Mouse (Mus musculus) spleen, adult 2 months (tissue): ENCODE results near the gene Adra2b. TPM values are rescaled to one million over a fixed set of nuclear protein-coding genes. Genes with fewer than 3 reads are reported as not detected.

Experiments used
- DNase-seq, 2 experiments: peaks; one replicate each; pipeline versions ENCODE4 v3.0.0 to v3.0.0-alpha.2; 2012 to 2021; ENCODE audit warnings: low spot score in 2 of 2, low read depth in 1 of 2
- H3K27ac ChIP-seq: fragments of 200-500 bp; 2 replicates; pipeline ENCODE4 v1.5.1; 2012; ENCODE audit warnings: low read length, inconsistent platforms; ENCODE audit not compliant: insufficient read depth
- H3K27me3 ChIP-seq: fragments of 200-500 bp; 2 replicates; pipeline ENCODE4 v1.6.1; 2012; ENCODE audit warnings: mild to moderate bottlenecking, moderate library complexity, low read length, inconsistent platforms; ENCODE audit not compliant: control insufficient read depth, insufficient read depth
- H3K36me3 ChIP-seq: fragments of 200-500 bp; 2 replicates; pipeline ENCODE4 v1.6.1; 2012; ENCODE audit warnings: mild to moderate bottlenecking, low read length, inconsistent platforms; ENCODE audit not compliant: control insufficient read depth, insufficient read depth
- H3K4me1 ChIP-seq: fragments of 200-500 bp; 2 replicates; pipeline ENCODE4 v1.6.1; 2011; ENCODE audit warnings: inconsistent platforms; ENCODE audit not compliant: control insufficient read depth, insufficient read depth, insufficient read length
- H3K4me3 ChIP-seq: fragments of 200-500 bp; 2 replicates; pipeline ENCODE4 v1.5.1; 2011; ENCODE audit warnings: mild to moderate bottlenecking, inconsistent platforms; ENCODE audit not compliant: insufficient read depth, insufficient read length; ENCODE audit errors: extremely low read depth
- CTCF ChIP-seq: fragments of 200-500 bp; IDR thresholded peaks from 2 replicates; pipeline ENCODE4 v1.5.1; 2011; ENCODE audit warnings: mild to moderate bottlenecking, inconsistent platforms; ENCODE audit not compliant: insufficient read depth, insufficient read length, insufficient replicate concordance; ENCODE audit errors: extremely low read depth
- POLR2A ChIP-seq: fragments of 200-500 bp; IDR thresholded peaks from 2 replicates; pipeline ENCODE4 v1.6.1; 2011; ENCODE audit warnings: low read depth, low read length, inconsistent platforms
- WGBS: fragments of 180-500 bp; shearing (Covaris S2); methylation state at CpG from one replicate; pipeline ENCODE4 v1.1.7; 2018; 5-methylcytosine and 5-hydroxymethylcytosine counted together
- polyA plus RNA-seq: library from polyadenylated mRNA; depleted of rRNA; stranded (reverse); fragments of >200 nt; gene quantifications from 2 replicates; pipeline ENCODE4 v1.2.3, GENCODE M21; 2012

Adra2b gene
- polyA plus RNA-seq, 1 experiment, result 1.3 TPM

DNA sequence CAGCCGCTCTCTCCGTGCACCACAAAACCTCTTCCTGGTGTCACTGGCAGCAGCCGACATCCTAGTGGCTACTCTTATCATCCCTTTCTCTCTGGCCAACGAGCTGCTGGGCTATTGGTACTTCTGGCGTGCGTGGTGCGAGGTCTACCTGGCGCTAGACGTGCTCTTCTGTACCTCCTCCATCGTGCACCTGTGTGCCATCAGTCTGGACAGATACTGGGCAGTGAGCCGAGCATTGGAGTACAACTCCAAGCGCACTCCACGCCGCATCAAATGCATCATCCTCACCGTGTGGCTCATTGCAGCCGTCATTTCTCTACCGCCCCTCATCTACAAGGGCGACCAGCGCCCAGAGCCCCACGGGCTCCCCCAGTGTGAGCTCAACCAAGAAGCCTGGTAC lies 688 bp downstream of the Adra2b start:
- H3K27ac ChIP-seq, result no peak overlapping the region
- 15% methylated on average over 20 of the region's 20 CpGs for WGBS
- no peaks in the 10 kb centered on the region for H3K36me3 ChIP-seq
- H3K27me3 ChIP-seq, result peaks cover 15% of the 10 kb centered on the region
- TF ChIP-seq POLR2A (no peak), CTCF (no peak)
- DNase-seq, result no peak
- H3K4me1 ChIP-seq, result peaks cover 7% of the 10 kb centered on the region
- H3K4me3 ChIP-seq, result peak overlapping the region; percentile 46; the same call in 1 of the 2 replicates

DNA sequence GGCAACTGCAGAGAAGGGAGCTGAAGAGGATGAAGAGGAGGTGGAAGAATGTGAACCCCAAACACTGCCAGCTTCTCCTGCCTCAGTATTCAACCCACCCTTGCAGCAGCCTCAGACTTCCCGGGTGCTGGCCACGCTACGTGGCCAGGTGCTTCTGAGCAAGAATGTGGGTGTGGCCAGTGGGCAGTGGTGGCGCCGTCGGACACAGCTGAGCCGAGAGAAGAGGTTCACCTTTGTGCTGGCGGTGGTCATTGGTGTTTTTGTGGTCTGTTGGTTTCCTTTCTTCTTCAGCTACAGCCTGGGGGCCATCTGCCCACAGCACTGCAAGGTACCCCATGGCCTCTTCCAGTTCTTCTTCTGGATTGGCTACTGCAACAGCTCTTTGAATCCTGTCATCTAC lies 1.4 kb downstream of the Adra2b start:
- Histone ChIP-seq H3K27ac (no peak overlapping the region), H3K4me3 (no peak overlapping the region), H3K27me3 (peaks cover 15% of the 10 kb centered on the region), H3K36me3 (no peaks in the 10 kb centered on the region), H3K4me1 (peaks cover 7% of the 10 kb centered on the region)
- no peak for DNase-seq
- WGBS, result 10% methylated on average over 8 of the region's 8 CpGs
- no peak for TF ChIP-seq CTCF
- no peak for TF ChIP-seq POLR2A

DNA sequence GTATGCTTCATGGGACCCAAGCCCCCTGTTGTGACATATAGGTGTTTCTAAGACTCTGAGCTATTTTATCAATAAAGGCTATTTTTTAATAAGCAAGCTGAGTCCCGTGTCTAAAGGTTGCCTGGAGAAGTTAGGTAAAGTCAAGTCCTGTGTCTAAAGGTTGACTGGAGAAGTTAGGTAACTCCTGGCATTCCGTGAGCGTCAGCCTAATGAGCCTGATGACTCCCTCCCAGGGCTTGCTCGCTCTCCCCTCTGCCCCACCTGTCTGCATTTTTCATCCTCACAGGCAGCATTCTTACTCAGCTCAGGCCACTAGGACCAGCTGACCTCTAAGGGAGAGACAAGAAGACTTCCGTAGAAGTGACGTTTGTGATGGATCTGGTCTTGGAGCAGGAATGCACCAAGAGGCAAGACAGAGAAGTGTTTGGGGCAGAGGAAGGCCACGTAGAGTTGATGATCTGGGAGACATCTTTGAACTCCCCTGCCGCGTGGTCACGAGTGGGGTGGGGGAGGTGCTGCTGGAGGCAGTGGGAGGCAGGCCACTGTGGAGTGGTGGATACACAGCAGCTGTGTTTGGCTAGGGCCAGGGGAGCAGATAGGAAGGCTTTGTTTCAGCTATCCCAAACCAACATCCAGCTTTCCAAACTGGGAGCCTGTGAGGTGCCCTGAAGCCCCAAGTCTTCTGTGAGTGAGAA lies 4.3 kb downstream of the Adra2b start:
- WGBS, result 80% methylated on average over 10 of the region's 10 CpGs
- no peak overlapping the region for H3K27ac ChIP-seq

DNA sequence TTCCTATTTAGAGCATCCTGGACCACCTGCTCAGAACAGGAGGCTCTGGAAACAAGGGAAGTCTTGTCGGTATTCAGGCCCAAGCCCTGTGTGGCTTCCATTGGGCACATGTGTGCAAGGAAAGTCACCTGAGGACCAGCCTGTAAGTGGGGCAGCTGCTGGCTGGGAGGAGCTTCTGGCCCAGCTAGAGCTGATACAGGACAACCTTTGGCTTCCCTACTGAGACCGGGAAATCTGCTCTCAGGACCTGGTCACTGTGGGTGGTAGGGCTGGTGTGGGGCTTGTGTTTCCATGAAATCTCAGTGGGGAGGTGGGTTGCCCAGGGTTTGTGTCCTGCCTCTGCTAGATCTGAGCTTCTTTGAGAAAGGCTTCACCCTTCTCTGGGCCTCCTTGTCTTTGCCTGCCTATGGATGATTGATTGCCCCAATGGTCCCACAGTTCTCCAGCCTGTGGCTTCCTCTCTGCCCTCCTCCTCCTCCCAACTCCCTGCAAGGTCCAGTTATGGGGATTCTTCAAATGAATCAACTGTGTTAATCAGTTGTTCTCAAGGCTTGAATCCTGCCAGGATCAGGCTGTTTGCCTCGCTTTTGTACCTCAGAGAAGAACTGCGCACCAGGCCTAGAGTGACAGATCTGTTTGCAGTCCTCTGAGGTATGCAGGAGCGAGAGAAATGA lies 6.8 kb downstream of the Adra2b start:
- Histone ChIP-seq H3K4me3 (no peak overlapping the region), H3K4me1 (no peaks in the 10 kb centered on the region), H3K36me3 (no peaks in the 10 kb centered on the region), H3K27me3 (no peaks in the 10 kb centered on the region), H3K27ac (no peak overlapping the region)
- TF ChIP-seq CTCF (no peak), POLR2A (no peak)
- no peak for DNase-seq
- 71% methylated on average over 5 of the region's 5 CpGs for WGBS

More for the DNA sequence above, 4.3 kb downstream of the Adra2b start:
- no peak for DNase-seq
- Histone ChIP-seq H3K36me3 (no peaks in the 10 kb centered on the region), H3K4me3 (no peak overlapping the region), H3K4me1 (peaks cover 7% of the 10 kb centered on the region), H3K27me3 (peaks cover 15% of the 10 kb centered on the region)
- no peak for TF ChIP-seq CTCF
- no peak for TF ChIP-seq POLR2A

DNA sequence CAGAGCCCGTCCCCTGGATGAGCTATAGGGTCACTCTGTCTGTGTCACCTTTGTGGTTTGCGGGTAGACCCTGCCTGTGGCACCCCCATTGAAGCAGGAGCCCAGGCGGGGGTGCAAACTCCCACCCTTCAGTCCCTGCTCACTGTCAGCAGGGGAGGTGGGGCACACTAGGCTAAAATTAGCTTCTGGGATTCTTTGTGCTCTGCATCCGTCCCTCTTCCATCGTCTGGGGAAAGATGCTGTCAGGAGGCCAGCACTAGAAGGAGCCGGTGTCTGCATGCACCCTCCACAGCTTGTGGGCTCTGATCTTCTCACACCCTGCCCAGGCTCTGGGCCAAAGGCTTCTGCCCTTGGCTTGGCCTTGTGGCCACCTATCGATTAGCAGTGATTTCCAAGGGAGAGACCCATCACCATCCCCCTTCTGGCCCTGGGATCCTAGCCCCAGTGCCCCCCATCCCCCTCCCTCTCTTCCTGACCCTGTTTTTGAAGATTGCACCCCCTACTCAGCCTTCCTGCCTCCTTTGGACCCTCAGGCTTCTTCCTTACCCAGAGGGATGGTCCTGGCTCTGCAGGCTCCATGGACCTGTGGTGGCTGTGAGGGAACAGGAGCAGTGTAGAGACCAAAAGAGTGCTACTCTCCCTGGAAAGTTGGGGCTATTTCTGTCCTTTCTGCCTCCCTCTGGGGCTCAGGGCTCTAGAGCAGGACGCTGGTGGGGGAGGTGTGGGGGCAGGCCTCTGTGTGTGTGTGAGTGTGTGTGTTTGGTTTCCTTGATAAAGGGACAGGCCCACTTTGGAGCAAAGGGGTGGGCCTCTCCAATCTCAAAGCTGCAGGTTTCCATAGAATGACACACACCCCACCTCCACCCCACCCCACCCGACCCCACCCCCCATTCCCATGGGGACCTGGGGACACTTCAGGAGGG lies 7.8 kb downstream of the Adra2b start:
- H3K27me3 ChIP-seq, result no peaks in the 10 kb centered on the region
- H3K36me3 ChIP-seq, result no peaks in the 10 kb centered on the region
- H3K4me1 ChIP-seq, result no peaks in the 10 kb centered on the region
- TF ChIP-seq CTCF (no peak), POLR2A (no peak)
- H3K4me3 ChIP-seq, result no peak overlapping the region
- 68% methylated on average over 9 of the region's 9 CpGs for WGBS
- H3K27ac ChIP-seq, result no peak overlapping the region
- no peak for DNase-seq

DNA sequence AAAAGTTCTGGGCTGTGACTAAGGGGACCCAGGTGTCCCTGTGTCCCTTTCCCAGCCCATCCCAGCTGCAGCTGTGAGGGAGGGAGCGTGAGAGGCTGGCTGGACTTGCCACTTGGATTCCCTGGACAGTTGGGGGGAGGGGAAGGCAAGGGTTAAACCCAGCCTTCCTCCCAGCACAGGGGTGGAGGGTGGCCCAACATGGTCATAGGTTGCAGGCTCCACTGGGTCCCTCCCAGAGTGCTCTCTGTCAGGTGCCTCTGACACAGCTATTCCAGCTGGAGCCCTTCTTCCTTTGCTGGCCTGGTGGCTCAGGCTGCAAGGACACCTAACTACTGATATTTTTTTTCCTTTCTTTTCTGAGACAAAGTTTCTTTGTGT lies 8.5 kb downstream of the Adra2b start:
- Histone ChIP-seq H3K4me1 (no peaks in the 10 kb centered on the region), H3K4me3 (no peak overlapping the region)
- no peak for TF ChIP-seq POLR2A
- no peak for TF ChIP-seq CTCF

More for the DNA sequence above, 8.5 kb downstream of the Adra2b start:
- no peak for DNase-seq
- H3K27me3 ChIP-seq, result no peaks in the 10 kb centered on the region
- H3K27ac ChIP-seq, result no peak overlapping the region
- H3K36me3 ChIP-seq, result no peaks in the 10 kb centered on the region
- WGBS, result 100% methylated on average over 1 of the region's 1 CpGs
